Mouse (Mus musculus): Measurements from ENCODE around the gene Wwox.

GRCm38 (mm10) chr8:114455302-114455701 is 15.8 kb downstream of the Wwox start:
- no peak for TF ChIP-seq POLR2A (IDR thresholded peaks at IDR 0.05; ENCODE audit: extremely low read depth, insufficient read depth, low read length)
- TF ChIP-seq CTCF (IDR thresholded peaks at IDR 0.05; ENCODE audit: extremely low read depth, insufficient read depth, low read length), result no peak
